Mouse (Mus musculus) limb, embryonic 14.5 days (tissue): ENCODE measurements at regions not wholly inside any gene's neighbourhood (a gene's known extent, or its start where the extent isn't known, plus 50 kb on each side); places are given as distances from the start of the nearest gene placed in this dataset.

Experiments used
- ATAC-seq: fragments of 200-750 bp; cut with Nextera tagmentation; 2 replicates; pipeline ENCODE4 v1.8.0; 2017; ENCODE audit warnings: low read depth, moderate number of reproducible peaks, moderate TSS enrichment; ENCODE audit not compliant: low FRiP score
- DNase-seq: peaks from one replicate; pipeline ENCODE4 v3.0.0-alpha.2; 2015; ENCODE audit warnings: low spot score
- H3K27ac ChIP-seq: fragments of 300-500 bp; sonication (generic); replicated peaks from 2 replicates; pipeline ENCODE4 v1.5.1; 2014; ENCODE audit warnings: low read depth, mild to moderate bottlenecking, low read length, moderate library complexity, mixed read lengths
- H3K27me3 ChIP-seq: fragments of 300-500 bp; sonication (generic); 2 replicates; pipeline ENCODE4 v1.6.1; 2014; ENCODE audit warnings: low read length, mixed read lengths; ENCODE audit not compliant: control insufficient read depth, insufficient read depth
- H3K36me3 ChIP-seq: fragments of 300-500 bp; sonication (generic); 2 replicates; pipeline ENCODE4 v1.6.1; 2014; ENCODE audit warnings: mild to moderate bottlenecking, low read length, moderate library complexity, mixed read lengths; ENCODE audit not compliant: control insufficient read depth, insufficient read depth
- H3K4me1 ChIP-seq: fragments of 300-500 bp; sonication (generic); 2 replicates; pipeline ENCODE4 v1.6.1; 2014; ENCODE audit warnings: antibody characterized with exemption, low read length, mixed read lengths; ENCODE audit not compliant: control insufficient read depth, insufficient read depth
- H3K4me2 ChIP-seq: fragments of 300-500 bp; sonication (generic); replicated peaks from 2 replicates; pipeline ENCODE4 v1.6.1; 2014; ENCODE audit warnings: low read depth, mild to moderate bottlenecking, low read length, moderate library complexity; ENCODE audit not compliant: severe bottlenecking
- H3K4me3 ChIP-seq: fragments of 300-500 bp; sonication (generic); replicated peaks from 2 replicates; pipeline ENCODE4 v1.5.1; 2014; ENCODE audit warnings: low read length
- H3K9ac ChIP-seq: fragments of 300-500 bp; sonication (generic); 2 replicates; pipeline ENCODE4 v1.6.1; 2014; ENCODE audit warnings: mild to moderate bottlenecking, low read depth, low read length, moderate library complexity; ENCODE audit not compliant: severe bottlenecking
- H3K9me3 ChIP-seq: fragments of 300-500 bp; sonication (generic); 2 replicates; pipeline ENCODE4 v1.6.1; 2016; ENCODE audit warnings: low read length; ENCODE audit not compliant: control insufficient read depth
- POLR2A ChIP-seq: fragments of 200-500 bp; IDR thresholded peaks from 2 replicates; pipeline ENCODE4 v1.8.0; 2012; ENCODE audit warnings: inconsistent platforms, mild to moderate bottlenecking, moderate library complexity, borderline replicate concordance; ENCODE audit not compliant: insufficient read depth, insufficient read length; ENCODE audit errors: extremely low read depth
- WGBS: fragments of 180-500 bp; shearing (Covaris S2); extraction: QIAGEN DNeasy Blood & Tissue Kit; methylation state at CpG from one replicate; pipeline ENCODE4 v1.1.7; 2014; 5-methylcytosine and 5-hydroxymethylcytosine counted together

- H3K4me3 ChIP-seq, result no peak overlapping the region
- TF ChIP-seq POLR2A, result no peak
- no peak overlapping the region for H3K9ac ChIP-seq
- DNase-seq (peak; percentile 45), ATAC-seq (peak; percentile 74)
- no peaks in the 10 kb centered on the region for H3K36me3 ChIP-seq
- H3K4me1 ChIP-seq, result no peaks in the 10 kb centered on the region
- no peak overlapping the region for H3K27ac ChIP-seq
- no peak overlapping the region for H3K4me2 ChIP-seq
- 80% methylated on average over 3 of the region's 3 CpGs for WGBS
- no peaks in the 10 kb centered on the region for H3K27me3 ChIP-seq
- H3K9me3 ChIP-seq, result no peaks in the 10 kb centered on the region
These were observed 100.0 kb downstream of the Rgs2 start for GRCm38 (mm10) chr1:143903985-143904384.

- TF ChIP-seq POLR2A, result no peak
- Histone ChIP-seq H3K9me3 (no peaks in the 10 kb centered on the region), H3K27me3 (no peaks in the 10 kb centered on the region), H3K27ac (no peak overlapping the region), H3K4me3 (no peak overlapping the region), H3K36me3 (no peaks in the 10 kb centered on the region), H3K4me1 (no peaks in the 10 kb centered on the region), H3K9ac (no peak overlapping the region), H3K4me2 (no peak overlapping the region)
- DNase-seq (no peak), ATAC-seq (no peak)
- WGBS, result 89% methylated on average over 5 of the region's 5 CpGs
These were observed 100.7 kb downstream of the Rgs2 start for GRCm38 (mm10) chr1:143903234-143903633.

GRCm38 (mm10) chr1:143901127-143901920, 102.6 kb downstream of the Rgs2 start:
- 89% methylated on average over 6 of the region's 6 CpGs for WGBS
- Histone ChIP-seq H3K9me3 (no peaks in the 10 kb centered on the region), H3K36me3 (no peaks in the 10 kb centered on the region), H3K9ac (no peak overlapping the region), H3K27me3 (no peaks in the 10 kb centered on the region), H3K27ac (no peak overlapping the region), H3K4me1 (no peaks in the 10 kb centered on the region), H3K4me3 (no peak overlapping the region), H3K4me2 (no peak overlapping the region)
- no peak for TF ChIP-seq POLR2A
- no peak for DNase-seq
- ATAC-seq, result no peak

- no peak for DNase-seq
- no peak overlapping the region for H3K4me3 ChIP-seq
- WGBS, result 86% methylated on average over 2 of the region's 2 CpGs
- ATAC-seq, result no peak
- H3K36me3 ChIP-seq, result no peaks in the 10 kb centered on the region
- TF ChIP-seq POLR2A, result no peak
- H3K27ac ChIP-seq, result no peak overlapping the region
- no peak overlapping the region for H3K9ac ChIP-seq
- no peaks in the 10 kb centered on the region for H3K4me1 ChIP-seq
- H3K9me3 ChIP-seq, result no peaks in the 10 kb centered on the region
- no peaks in the 10 kb centered on the region for H3K27me3 ChIP-seq
- H3K4me2 ChIP-seq, result no peak overlapping the region
These were observed 111.4 kb downstream of the Uchl5 start for GRCm38 (mm10) chr1:143888510-143888909.

- Histone ChIP-seq H3K4me2 (no peak overlapping the region), H3K9me3 (no peaks in the 10 kb centered on the region), H3K4me1 (no peaks in the 10 kb centered on the region), H3K9ac (no peak overlapping the region), H3K36me3 (no peaks in the 10 kb centered on the region), H3K4me3 (no peak overlapping the region), H3K27me3 (no peaks in the 10 kb centered on the region), H3K27ac (no peak overlapping the region)
- no peak for TF ChIP-seq POLR2A
- WGBS, result 80% methylated on average over 5 of the region's 5 CpGs
- ATAC-seq (no peak), DNase-seq (no peak)
These were observed 111.0 kb downstream of the Uchl5 start for GRCm38 (mm10) chr1:143888065-143888464.

GRCm38 (mm10) chr1:143886014-143886413, 108.9 kb downstream of the Uchl5 start:
- no peaks in the 10 kb centered on the region for H3K36me3 ChIP-seq
- ATAC-seq, result no peak
- 69% methylated on average over 1 of the region's 1 CpGs for WGBS

More at GRCm38 (mm10) chr1:143886014-143886413, 108.9 kb downstream of the Uchl5 start:
- H3K9me3 ChIP-seq, result no peaks in the 10 kb centered on the region
- H3K27ac ChIP-seq, result no peak overlapping the region
- no peak overlapping the region for H3K9ac ChIP-seq
- no peak for TF ChIP-seq POLR2A
- H3K27me3 ChIP-seq, result no peaks in the 10 kb centered on the region
- H3K4me3 ChIP-seq, result no peak overlapping the region
- no peak overlapping the region for H3K4me2 ChIP-seq
- no peak for DNase-seq
- H3K4me1 ChIP-seq, result peaks cover 4% of the 10 kb centered on the region; the same call in 1 of the 2 replicates
